Mouse (Mus musculus) frontal cortex, postnatal 36 days (tissue): ENCODE data around the gene Nme3.
A peak's percentile ranks its signal among the peaks of the same experiment; 100 is the strongest.

Source experiments
- DNase-seq, 2 experiments: peaks; one replicate each; pipeline ENCODE4 v3.0.0; 2022; ENCODE audit warnings: low spot score in 2 of 2

Nme3 gene

DNA sequence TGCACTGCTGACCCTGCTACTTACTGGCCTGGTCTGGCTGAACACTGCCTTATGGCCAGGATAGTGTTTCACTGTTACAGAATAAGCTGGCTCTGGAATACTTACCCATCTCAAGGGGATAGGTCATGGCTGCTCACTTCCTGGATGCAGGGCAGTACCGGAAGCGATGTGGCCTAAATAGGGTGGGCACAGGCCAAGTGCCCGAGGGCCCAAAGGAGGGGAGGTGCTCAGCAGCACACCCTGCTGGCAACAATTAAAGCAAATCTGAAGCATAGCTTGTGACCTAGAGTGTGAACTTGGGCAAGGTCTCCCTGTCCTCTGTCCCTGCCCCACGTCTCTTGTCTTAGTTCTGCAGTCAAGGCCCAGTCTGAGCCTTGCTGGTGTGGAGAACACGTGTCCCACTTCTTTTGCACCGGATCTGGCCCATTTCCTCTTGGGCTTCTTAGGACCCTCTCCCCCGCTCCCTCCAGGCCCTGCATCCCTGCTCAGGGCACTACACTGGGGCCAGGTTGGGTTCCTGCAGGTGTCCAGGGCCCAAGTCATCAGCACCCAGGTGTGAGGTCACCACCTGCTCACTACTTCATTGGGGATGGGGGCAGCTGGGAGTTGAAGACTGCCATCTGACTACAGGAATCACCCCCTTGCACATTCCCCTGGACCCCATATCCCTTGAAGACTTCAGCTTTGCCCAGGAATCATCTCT lies 14.4 kb upstream of the Nme3 start:
- DNase-seq = no peak

DNA sequence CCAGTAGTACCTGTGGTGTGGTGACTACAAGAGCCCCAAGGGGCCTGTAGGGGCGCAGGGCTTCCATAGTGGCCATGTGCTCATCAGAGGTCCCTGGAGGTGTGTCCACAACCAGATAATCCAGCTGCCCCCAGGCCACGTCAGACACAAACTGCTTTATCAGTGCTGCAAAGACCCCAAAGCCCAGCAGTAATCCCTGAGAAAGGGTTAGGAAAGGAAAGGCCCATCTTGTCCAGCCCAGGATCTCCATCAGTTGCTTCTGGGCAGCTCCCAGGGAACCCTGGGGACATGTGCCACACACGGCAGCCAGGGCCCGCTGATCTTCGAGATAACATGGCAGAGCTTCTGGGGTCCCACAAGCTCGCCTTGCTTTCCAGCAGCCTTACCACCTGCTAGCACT lies 11.9 kb upstream of the Nme3 start:
- no peak for DNase-seq

GRCm38 (mm10) chr17:24885356-24886133 lies 10.8 kb upstream of the Nme3 start:
- DNase-seq = no peak

DNA sequence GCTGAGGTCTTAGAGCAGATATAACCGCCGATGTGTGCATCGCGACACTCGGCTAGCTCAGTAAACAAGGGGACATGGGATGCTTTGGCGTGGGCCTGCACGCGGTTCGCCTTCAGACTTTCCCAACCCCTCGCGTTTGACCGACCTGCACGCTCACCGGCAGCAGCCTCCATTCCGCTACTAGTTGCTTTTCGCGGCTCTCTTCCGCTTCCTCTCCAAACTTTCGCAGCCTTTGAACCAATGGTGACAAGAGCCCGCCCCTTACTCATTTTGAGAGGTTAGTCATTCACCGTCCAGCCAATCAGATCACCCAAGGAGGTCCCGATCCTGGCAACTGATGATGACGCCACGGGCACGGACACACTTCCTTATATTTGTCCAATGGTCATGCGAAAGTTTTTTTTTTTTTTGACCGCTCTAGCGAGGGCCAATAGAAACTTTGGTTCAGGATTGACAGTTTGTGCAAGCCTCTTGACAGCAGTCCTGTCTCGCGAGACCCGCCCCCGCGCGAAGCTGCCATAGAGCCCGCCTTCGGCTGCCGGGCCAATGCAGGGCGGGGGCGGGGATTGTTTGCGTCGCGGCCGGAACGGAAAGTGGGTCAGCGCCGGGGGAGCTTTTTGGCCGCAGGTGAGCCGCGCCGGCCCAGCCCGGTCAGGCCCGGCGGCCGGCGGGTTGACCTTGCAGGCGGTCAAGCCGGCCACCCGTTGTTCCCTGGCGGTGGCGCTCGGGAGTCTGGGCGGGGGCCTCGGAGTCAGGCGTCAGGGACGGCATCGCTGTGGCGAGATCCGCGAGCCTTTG lies 10.0 kb upstream of the Nme3 start, which contains the start of the genes Nubp2 and Spsb3:
Gene Nubp2 (minus strand): TSS at position 216 of the 798 bp plus-strand sequence.
Gene Spsb3 (plus strand): TSS at position 510 of the 798 bp plus-strand sequence.
- DNase-seq = peak; percentile 97 to 100

- DNase-seq = no peak
These were observed 9.4 kb upstream of the Nme3 start for GRCm38 (mm10) chr17:24886932-24887271.

DNA sequence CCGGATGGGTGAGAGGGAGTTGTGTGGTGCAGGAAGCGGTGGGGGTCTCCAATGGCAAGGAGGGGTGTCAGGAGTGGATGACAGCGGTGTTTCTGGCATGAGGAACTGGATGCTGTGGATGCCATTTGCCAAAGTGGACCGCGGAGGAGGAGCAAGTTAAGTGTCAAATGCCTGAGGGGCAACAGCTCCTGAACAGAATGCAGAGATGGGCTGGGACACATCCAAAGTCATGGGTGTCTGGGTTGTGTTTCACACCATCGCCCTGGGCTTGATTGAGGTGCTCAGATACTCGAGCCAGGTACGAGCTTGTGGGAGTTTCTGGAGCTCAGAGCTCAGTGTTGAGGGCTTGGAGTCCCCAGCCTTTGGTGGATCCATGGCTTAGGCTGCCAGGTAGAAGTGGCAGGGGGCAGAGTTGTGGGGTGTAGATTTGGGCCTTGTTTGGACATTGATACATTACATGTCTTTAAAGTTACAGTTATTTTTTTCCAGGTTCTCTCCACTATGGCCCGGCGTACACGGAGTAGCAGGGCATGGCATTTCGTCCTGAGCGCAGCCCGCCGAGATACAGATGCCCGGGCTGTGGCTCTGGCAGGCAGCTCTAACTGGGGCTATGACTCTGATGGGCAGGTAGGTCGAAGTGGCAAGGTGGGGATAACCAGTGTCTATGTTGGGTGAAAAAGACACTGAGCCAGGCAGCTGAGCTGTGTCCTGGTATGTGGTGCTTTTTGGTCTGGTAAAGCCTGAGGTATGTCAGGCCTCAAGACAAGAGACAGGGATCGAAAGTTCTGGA lies 8.8 kb upstream of the Nme3 start:
- no peak for DNase-seq

DNA sequence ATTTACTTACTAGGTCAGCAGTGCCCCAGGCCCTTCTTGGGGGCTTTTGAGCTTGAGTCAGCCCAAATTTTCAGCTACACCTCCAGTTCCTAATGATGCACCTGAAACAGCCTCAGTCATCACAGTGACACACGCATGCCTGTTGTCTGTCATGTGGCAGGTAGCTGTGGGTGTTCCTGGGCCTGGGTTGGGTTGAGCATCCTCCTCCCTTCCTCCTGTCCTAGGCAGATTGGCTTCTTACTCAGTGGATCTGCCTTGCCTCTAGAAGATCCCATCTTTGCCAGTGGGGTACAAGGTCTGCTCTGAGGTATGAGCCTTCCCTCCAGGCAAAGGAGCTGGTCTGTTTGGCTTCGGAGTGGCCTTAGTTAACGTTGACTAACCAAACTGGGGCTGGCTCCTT lies 7.4 kb upstream of the Nme3 start:
- no peak for DNase-seq

DNA sequence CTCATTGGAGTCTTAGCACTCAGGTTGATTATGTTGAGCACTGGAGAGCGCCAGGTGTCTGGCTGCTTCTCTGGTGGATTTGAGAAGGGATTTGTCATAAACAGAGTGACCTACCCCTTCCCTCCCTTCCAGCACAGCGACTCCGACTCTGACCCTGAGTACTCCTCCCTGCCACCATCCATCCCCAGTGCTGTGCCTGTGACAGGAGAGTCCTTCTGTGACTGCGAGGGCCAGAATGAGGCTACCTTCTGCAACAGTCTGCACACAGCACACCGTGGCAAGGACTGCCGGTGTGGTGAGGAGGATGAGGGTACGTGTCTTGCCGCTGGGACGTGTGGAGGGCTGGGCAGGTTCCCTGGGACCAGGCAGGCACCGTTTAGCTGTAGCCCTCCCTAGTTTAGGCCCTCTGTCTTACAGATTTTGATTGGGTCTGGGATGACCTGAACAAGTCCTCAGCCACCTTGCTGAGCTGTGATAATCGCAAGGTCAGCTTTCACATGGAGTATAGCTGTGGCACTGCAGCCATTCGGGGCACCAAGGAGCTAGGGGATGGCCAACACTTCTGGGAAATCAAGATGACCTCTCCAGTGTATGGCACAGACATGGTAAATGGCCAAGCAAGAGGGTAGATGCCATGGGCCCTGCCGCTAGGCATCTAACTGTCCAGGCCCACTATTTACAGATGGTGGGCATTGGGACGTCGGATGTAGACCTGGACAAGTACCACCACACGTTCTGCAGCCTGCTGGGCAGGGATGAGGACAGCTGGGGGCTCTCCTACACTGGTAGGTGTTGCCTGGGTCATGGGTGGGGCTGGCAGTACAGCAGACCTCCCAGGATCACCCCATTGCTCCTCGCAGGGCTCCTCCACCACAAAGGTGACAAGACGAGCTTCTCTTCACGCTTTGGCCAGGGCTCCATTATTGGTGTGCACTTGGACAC lies 5.9 kb upstream of the Nme3 start:
- no peak for DNase-seq

- DNase-seq = no peak
These were observed 5.0 kb upstream of the Nme3 start for GRCm38 (mm10) chr17:24891321-24891720.

GRCm38 (mm10) chr17:24892785-24893184 lies 3.5 kb upstream of the Nme3 start:
- no peak for DNase-seq

- DNase-seq = no peak
These were observed 3.0 kb upstream of the Nme3 start for GRCm38 (mm10) chr17:24893276-24893675.

DNA sequence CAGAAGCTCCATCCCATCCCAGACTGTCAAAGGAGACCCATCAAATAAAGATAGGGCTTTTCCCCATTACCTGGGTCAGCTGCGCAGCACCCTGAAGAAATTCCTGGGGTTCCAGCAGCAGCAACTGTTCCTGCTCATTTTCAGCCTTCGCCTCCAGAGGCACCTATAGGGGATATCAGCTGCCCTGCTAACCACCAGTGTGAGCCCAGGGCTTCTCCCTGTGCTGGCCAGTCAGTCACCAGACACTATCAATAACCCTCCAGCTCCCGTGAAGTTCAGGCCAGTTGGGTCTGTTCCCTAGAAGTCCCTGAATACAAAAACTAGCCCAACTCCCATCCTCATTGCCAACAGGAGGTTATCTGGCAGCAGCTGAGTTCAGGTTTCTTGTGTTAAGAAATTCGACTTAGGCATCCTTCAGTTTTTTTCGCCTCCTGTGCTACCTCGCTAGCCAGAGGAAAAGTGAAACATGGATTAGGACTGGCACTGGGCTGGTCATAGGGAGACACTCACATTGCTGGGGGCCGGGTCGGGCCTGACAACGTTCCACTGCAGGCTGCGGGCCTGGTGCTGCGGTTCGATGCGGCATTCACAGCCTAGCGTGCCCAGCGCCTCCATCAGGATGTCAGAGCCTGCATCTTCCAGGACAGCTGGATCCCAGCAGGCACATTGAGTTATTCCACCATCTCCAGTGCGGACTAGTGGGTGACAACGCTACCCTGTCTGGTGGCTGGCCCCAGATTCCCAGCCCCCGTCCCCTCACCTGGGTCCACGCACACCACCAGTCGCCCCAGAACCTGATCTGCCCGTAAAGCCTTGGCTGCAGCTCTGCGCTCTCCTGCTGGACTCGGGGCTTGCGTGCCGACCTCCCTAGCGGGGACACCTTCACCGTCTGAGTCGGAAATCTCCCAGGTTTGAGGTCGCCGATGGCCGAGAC lies 2.0 kb upstream of the Nme3 start:
- DNase-seq = no peak

DNA sequence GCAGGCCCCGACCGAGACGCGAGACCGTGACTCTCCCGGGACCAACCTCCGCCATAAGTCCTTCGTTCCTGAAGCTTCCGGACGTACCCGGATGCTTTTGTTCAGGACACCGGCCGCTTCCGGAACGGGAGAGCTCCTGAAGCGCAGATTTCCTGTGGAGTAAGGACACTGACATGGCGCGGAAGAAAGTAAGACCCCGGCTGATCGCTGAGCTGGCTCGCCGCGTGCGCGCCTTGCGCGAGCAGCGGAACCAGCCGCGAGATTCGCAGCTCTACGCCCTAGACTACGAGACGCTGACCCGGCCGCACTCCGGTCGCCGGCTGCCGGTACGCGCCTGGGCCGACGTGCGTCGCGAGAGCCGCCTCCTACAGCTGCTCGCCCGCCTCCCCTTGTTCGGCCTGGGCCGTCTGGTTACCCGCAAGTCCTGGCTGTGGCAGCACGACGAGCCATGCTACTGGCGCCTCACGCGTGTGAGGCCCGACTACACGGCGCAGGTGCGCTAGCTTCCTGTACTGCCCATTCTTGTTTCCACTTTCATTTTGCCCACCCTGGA lies 1.2 kb upstream of the Nme3 start, which contains the start of the genes Eme2 and Mrps34:
Gene Eme2 (minus strand): TSS at position 93 of the 553 bp plus-strand sequence.
Gene Mrps34 (plus strand): TSS at position 122 of the 553 bp plus-strand sequence.
- DNase-seq = peak; percentile 87 to 89

- DNase-seq = no peak
These were observed 594 bp upstream of the Nme3 start for GRCm38 (mm10) chr17:24895571-24896240.

GRCm38 (mm10) chr17:24896993-24897269 lies 631 bp downstream of the Nme3 start:
- DNase-seq = no peak

DNA sequence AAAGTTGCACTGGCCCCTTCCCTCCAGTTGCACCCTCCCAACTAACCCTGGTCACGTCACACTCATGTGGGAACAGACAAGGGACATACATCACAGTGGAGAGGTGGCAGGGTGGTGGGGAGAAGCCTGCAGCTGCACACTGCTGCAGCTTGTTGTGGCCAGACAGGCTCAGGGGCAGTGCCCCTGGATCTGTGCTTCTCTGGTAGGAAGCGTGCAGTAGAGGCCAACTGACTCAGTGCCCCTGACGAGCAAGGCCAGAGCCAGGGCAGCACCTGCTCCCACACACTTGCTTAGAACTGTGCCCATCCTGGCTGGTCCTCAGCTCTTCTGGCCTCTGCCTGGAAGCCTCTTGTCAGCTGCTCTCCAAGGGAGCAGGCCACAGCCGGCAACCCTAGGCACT lies 1.3 kb downstream of the Nme3 start:
- no peak for DNase-seq

DNA sequence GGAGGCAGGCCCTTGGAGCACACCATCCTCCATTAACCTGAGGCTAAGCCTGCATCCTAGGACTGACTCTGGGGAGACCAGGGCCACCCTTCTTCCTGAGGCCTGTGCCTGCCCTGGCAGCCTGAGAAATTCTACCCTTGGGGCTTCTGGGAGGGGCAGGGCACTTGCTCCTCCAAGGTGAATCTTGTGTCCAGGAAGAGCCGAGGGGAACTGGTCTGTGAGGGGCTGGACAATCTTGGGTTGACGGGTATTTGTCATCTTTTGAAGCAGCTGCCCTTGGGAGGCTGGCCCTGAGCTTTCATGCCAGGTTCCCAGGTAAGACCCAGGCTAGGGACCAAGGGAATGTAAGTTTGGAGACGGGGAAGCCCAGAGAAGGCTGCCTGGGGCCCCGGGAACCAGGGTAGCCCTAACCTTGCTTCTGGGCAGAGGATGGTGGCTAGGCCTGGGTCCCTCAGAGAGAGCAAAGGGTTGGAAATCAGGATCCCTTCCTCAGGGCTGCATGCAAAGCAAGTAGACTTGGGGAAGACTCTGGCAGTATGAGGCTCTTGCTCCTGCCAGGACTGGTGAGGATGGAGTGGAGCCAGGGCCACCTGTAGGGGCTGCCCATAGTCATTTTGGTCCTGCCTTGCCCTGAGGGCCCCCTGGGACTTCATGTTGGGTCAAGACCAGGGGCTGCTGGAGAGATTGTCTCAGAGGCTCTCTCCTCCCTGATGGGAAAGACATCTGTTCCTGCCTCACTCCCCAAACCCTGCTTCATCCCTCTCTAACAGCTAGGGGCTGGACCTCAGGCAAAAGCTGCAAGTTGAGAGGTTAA lies 1.9 kb downstream of the Nme3 start:
- no peak for DNase-seq

DNA sequence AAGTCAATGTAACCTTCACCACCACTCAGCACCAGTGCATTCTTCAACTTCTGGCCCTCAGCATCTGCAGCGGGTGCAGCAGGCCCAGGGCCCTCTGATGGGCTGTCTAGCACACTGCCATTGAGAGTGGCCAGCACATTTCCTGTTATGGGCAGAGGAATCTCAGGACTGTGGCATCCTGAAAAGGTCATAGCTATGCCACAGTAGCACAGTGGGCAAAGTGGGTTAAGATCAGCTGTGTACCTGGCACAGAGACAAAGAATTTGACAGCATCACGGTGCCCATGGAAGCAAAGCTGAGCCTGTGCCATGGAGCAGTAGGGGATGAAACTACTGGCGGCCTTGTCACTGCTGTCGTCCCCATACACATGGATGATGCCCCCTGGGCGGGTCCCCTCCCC lies 2.9 kb downstream of the Nme3 start:
- DNase-seq = no peak
